Mouse (Mus musculus) heart, embryonic 14.5 days (tissue): Measurements from ENCODE around the gene Ccnd3. TPM values are rescaled to one million over a fixed set of nuclear protein-coding genes. Genes with fewer than 3 reads are reported as not detected.
A peak's percentile ranks its signal among the peaks of the same experiment; 100 is the strongest.

Source experiments
- ATAC-seq: fragments of 200-750 bp; cut with Nextera tagmentation; 2 replicates; pipeline ENCODE4 v1.8.0; 2017; ENCODE audit warnings: low read depth, moderate TSS enrichment; ENCODE audit not compliant: insufficient number of reproducible peaks, insufficient read depth, low FRiP score
- H3K27ac ChIP-seq, 2 experiments: fragments of 200-500 bp in 1 of 2; fragments of 300-500 bp in 1 of 2; sonication (generic) in 1 of 2; replicated peaks in 1 of 2; 2 replicates each; pipeline ENCODE4 v1.5.1; 2012 to 2014; ENCODE audit warnings: low read depth in 2 of 2, low read length in 2 of 2, control low read depth in 1 of 2, mild to moderate bottlenecking in 1 of 2, mixed read lengths in 1 of 2; ENCODE audit not compliant: control insufficient read depth in 1 of 2, insufficient read depth in 1 of 2
- H3K27me3 ChIP-seq: fragments of 300-500 bp; sonication (generic); 2 replicates; pipeline ENCODE4 v1.6.1; 2014; ENCODE audit warnings: mild to moderate bottlenecking, low read length, control low read depth; ENCODE audit not compliant: control insufficient read depth, insufficient read depth
- H3K36me3 ChIP-seq: fragments of 300-500 bp; sonication (generic); 2 replicates; pipeline ENCODE4 v1.6.1; 2014; ENCODE audit warnings: mild to moderate bottlenecking, control low read depth, low read length, mixed read lengths; ENCODE audit not compliant: control insufficient read depth, insufficient read depth
- H3K4me1 ChIP-seq, 2 experiments: fragments of 200-500 bp in 1 of 2; fragments of 300-500 bp in 1 of 2; sonication (generic) in 1 of 2; 2 replicates each; pipeline ENCODE4 v1.6.1; 2012 to 2014; ENCODE audit warnings: low read length in 2 of 2, control low read depth in 1 of 2, mixed read lengths in 1 of 2; ENCODE audit not compliant: control insufficient read depth in 2 of 2, insufficient read depth in 2 of 2
- H3K4me2 ChIP-seq: fragments of 300-500 bp; sonication (generic); 2 replicates; pipeline ENCODE4 v1.6.1; 2014; ENCODE audit warnings: mild to moderate bottlenecking, low read length
- H3K4me3 ChIP-seq, 2 experiments: fragments of 200-500 bp in 1 of 2; fragments of 300-500 bp in 1 of 2; sonication (generic) in 1 of 2; 2 replicates each; pipeline ENCODE4 v1.5.1; 2012 to 2014; ENCODE audit warnings: low read length in 2 of 2, mild to moderate bottlenecking in 2 of 2, control low read depth in 1 of 2, low read depth in 1 of 2, moderate library complexity in 1 of 2; ENCODE audit not compliant: control insufficient read depth in 1 of 2, insufficient read depth in 1 of 2
- H3K9ac ChIP-seq: fragments of 300-500 bp; sonication (generic); 2 replicates; pipeline ENCODE4 v1.6.1; 2014; ENCODE audit warnings: mild to moderate bottlenecking, low read length
- H3K9me3 ChIP-seq: fragments of 300-500 bp; sonication (generic); 2 replicates; pipeline ENCODE4 v1.6.1; 2016; ENCODE audit warnings: low read length, control low read depth; ENCODE audit not compliant: control insufficient read depth
- WGBS: fragments of 180-500 bp; shearing (Covaris S2); extraction: QIAGEN DNeasy Blood & Tissue Kit; methylation state at CpG from one replicate; pipeline ENCODE4 v1.1.7; 2014; 5-methylcytosine and 5-hydroxymethylcytosine counted together
- polyA plus RNA-seq: library from polyadenylated mRNA; unstranded; fragments of >200 nt; fragmentation: Nextera tagmentation; extraction: Ambion mirVana; gene quantifications from 2 replicates; pipeline ENCODE4 v1.2.1, GENCODE M21; 2014

Ccnd3 gene
- polyA plus RNA-seq, 1 experiment from 2014 or later, result 469 TPM

- Histone ChIP-seq H3K36me3 (no peaks in the 10 kb centered on the region), H3K27ac (no peak overlapping the region), H3K4me3 (no peak overlapping the region), H3K4me1 (peaks cover 22% of the 10 kb centered on the region in 2 experiments), H3K4me2 (no peak overlapping the region), H3K9me3 (no peaks in the 10 kb centered on the region), H3K9ac (no peak overlapping the region), H3K27me3 (peaks cover 18% of the 10 kb centered on the region; the same call in 1 of the 2 replicates)
- no peak for ATAC-seq
- 55% methylated on average over 12 of the region's 12 CpGs for WGBS
Observed at GRCm38 (mm10) chr17:47464248-47464965, 40.4 kb upstream of the Ccnd3 start.

GRCm38 (mm10) chr17:47465016-47465415 lies 39.8 kb upstream of the Ccnd3 start:
- peaks cover 17 to 19% of the 10 kb centered on the region in 2 experiments for H3K4me1 ChIP-seq
- H3K4me2 ChIP-seq, result no peak overlapping the region
- peaks cover 18% of the 10 kb centered on the region; the same call in 1 of the 2 replicates for H3K27me3 ChIP-seq
- no peak for ATAC-seq
- no peak overlapping the region for H3K4me3 ChIP-seq
- H3K36me3 ChIP-seq, result no peaks in the 10 kb centered on the region
- no peak overlapping the region for H3K27ac ChIP-seq
- H3K9me3 ChIP-seq, result no peaks in the 10 kb centered on the region
- 80% methylated on average over 11 of the region's 11 CpGs for WGBS
- H3K9ac ChIP-seq, result no peak overlapping the region

GRCm38 (mm10) chr17:47466284-47466683 lies 38.6 kb upstream of the Ccnd3 start:
- no peaks in the 10 kb centered on the region for H3K36me3 ChIP-seq
- no peak for ATAC-seq
- H3K4me2 ChIP-seq, result no peak overlapping the region
- H3K9me3 ChIP-seq, result no peaks in the 10 kb centered on the region
- H3K27ac ChIP-seq, result no peak overlapping the region
- H3K4me1 ChIP-seq, result peaks cover 21% of the 10 kb centered on the region in 2 experiments
- WGBS, result 43% methylated on average over 8 of the region's 9 CpGs
- H3K9ac ChIP-seq, result no peak overlapping the region
- H3K4me3 ChIP-seq, result no peak overlapping the region
- H3K27me3 ChIP-seq, result peaks cover 18% of the 10 kb centered on the region; the same call in 1 of the 2 replicates

GRCm38 (mm10) chr17:47467659-47468058 lies 37.2 kb upstream of the Ccnd3 start:
- no peak overlapping the region for H3K27ac ChIP-seq
- H3K4me2 ChIP-seq, result peak overlapping the region; percentile 59
- H3K9ac ChIP-seq, result no peak overlapping the region
- no peaks in the 10 kb centered on the region for H3K9me3 ChIP-seq
- no peaks in the 10 kb centered on the region for H3K36me3 ChIP-seq
- H3K4me3 ChIP-seq, result no peak overlapping the region
- WGBS, result 72% methylated on average over 11 of the region's 11 CpGs
- H3K4me1 ChIP-seq, result peaks cover 19% of the 10 kb centered on the region in 2 experiments
- peaks cover 18% of the 10 kb centered on the region; the same call in 1 of the 2 replicates for H3K27me3 ChIP-seq
- no peak for ATAC-seq

- H3K27me3 ChIP-seq, result peaks cover 18% of the 10 kb centered on the region; the same call in 1 of the 2 replicates
- ATAC-seq, result no peak
- peak overlapping the region; percentile 58 for H3K9ac ChIP-seq
- H3K4me2 ChIP-seq, result peak overlapping the region; percentile 59
- 24% methylated on average over 14 of the region's 14 CpGs for WGBS
- peaks cover 17% of the 10 kb centered on the region in 2 experiments for H3K4me1 ChIP-seq
- H3K27ac ChIP-seq, result no peak overlapping the region
- no peaks in the 10 kb centered on the region for H3K36me3 ChIP-seq
- H3K9me3 ChIP-seq, result no peaks in the 10 kb centered on the region
- H3K4me3 ChIP-seq, result peak overlapping the region; percentile 30 to 46
Observed at GRCm38 (mm10) chr17:47468063-47468462, 36.8 kb upstream of the Ccnd3 start.

- H3K4me2 ChIP-seq, result peak overlapping the region; percentile 59
- 6% methylated on average over 34 of the region's 34 CpGs for whole genome bisulfite sequencing
- H3K9me3 ChIP-seq, result no peaks in the 10 kb centered on the region
- H3K4me3 ChIP-seq, result peak overlapping the region; percentile 30 to 46
- H3K27ac ChIP-seq, result no peak overlapping the region
- peaks cover 18% of the 10 kb centered on the region; the same call in 1 of the 2 replicates for H3K27me3 ChIP-seq
- peaks cover 15 to 17% of the 10 kb centered on the region in 2 experiments for H3K4me1 ChIP-seq
- H3K9ac ChIP-seq, result peak overlapping the region; percentile 58
- no peaks in the 10 kb centered on the region for H3K36me3 ChIP-seq
- ATAC-seq, result no peak
Observed at GRCm38 (mm10) chr17:47468466-47468865, 36.4 kb upstream of the Ccnd3 start.

- Histone ChIP-seq H3K27ac (no peak overlapping the region), H3K4me3 (no peak overlapping the region), H3K4me2 (no peak overlapping the region), H3K9me3 (no peaks in the 10 kb centered on the region), H3K4me1 (peaks cover 15 to 17% of the 10 kb centered on the region in 2 experiments), H3K36me3 (no peaks in the 10 kb centered on the region), H3K27me3 (peaks cover 18% of the 10 kb centered on the region; the same call in 1 of the 2 replicates), H3K9ac (no peak overlapping the region)
- 83% methylated on average over 4 of the region's 4 CpGs for WGBS
- no peak for ATAC-seq
Observed at GRCm38 (mm10) chr17:47469642-47470041, 35.2 kb upstream of the Ccnd3 start.
